Mouse (Mus musculus): ENCODE results near the gene Lrrk1.

Gene Lrrk1

DNA sequence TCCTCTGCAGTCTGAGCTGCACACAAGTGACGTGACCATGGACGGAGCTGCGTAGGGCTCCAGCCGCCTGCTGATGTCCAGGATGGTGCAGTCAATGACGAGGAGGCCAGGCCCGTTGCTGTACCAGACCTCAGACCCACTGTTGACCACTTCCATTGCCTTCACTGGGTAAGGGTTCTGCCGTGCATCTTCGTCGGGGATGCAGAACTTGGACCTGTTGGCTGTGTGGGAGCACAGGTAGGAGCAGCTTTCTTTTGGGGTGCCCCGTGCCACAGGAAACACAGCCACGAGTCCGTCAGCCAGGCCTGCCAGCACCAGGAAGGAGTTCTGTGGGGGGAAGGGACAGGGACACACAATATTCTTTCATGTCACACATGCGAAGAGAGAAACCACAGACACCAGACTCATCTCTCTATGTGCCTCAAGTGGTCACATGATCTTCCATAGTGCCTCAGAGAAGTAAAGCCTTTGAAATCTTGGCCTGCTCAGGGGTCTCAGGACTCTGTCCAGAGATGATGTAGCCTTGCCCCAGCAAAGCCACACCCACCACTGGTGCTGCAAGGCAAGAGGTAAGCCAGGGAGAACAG, 125.5 kb downstream of the Lrrk1 start:
- in situ Hi-C loops (cut with MboI; ENCODE audit: unreplicated experiment in 2 of 2) = no loop called here

GRCm38 (mm10) chr7:66260763-66261390, 127.3 kb downstream of the Lrrk1 start:
- in situ Hi-C loops (cut with MboI; ENCODE audit: unreplicated experiment in 2 of 2) = no loop called here

DNA sequence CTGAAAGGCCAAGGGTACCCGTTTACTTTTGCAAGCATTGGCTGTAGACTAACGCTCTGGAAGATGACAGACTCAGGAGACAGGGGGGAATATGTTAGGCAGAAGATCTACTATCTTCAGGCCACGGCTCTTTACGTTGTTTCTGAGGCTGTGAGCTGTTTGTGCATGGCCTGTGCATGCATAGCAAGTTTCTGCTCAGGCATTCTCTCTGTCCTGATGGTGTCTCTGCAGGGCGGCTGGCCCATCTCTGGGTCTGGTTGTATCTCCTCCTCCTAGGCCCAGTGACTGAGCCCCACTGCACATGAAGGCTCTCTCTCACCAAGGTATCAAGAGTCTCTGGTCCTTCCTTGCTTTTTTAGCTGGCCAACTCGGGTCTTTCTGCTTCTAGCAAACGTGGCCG, 127.9 kb downstream of the Lrrk1 start:
- in situ Hi-C loops (cut with MboI; ENCODE audit: unreplicated experiment in 2 of 2) = no loop called here

- in situ Hi-C loops (cut with MboI; ENCODE audit: unreplicated experiment in 2 of 2) = loop anchor here (5.0 kb wide), 1 partner anchor 38 kb away; no protein-coding TSS in a partner anchor
Measured at GRCm38 (mm10) chr7:66259436-66260206, 128.5 kb downstream of the Lrrk1 start.

- in situ Hi-C loops (cut with MboI; ENCODE audit: unreplicated experiment in 2 of 2) = loop anchor here (5.0 kb wide), 1 partner anchor 38 kb away; no protein-coding TSS in a partner anchor
Measured at GRCm38 (mm10) chr7:66258997-66259396, 129.2 kb downstream of the Lrrk1 start.

DNA sequence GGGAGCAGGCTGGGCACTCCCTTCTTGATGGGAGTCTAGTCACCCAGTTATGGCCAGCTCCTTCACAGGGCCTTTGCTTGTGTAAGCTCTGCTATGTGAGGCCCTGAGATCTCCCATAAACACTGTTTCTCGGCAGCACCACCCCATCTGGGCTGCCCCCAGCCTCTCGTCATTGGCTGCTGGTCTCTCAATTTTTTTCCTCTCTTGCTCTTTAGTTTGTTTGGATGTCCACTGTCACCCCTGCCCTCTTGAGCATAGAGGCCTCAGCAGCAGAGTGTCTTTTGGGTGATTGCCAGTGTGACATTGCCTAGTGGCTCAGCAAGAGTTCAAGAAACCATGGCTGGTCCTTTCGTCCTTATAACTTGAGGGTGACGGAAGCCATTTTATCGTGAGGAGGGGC, 130.9 kb downstream of the Lrrk1 start:
- in situ Hi-C loops (cut with MboI; ENCODE audit: unreplicated experiment in 2 of 2) = loop anchor here (5.0 kb wide), 1 partner anchor 40 kb away; no protein-coding TSS in a partner anchor

GRCm38 (mm10) chr7:66256441-66256840, 131.7 kb downstream of the Lrrk1 start:
- in situ Hi-C loops (cut with MboI; ENCODE audit: unreplicated experiment in 2 of 2) = loop anchor here (5.0 kb wide), 1 partner anchor 41 kb away; no protein-coding TSS in a partner anchor

GRCm38 (mm10) chr7:66254993-66255392, 133.2 kb downstream of the Lrrk1 start:
- in situ Hi-C loops (cut with MboI; ENCODE audit: unreplicated experiment in 2 of 2) = loop anchor here (5.0 kb wide), 2 partner anchors 42 to 148 kb away; partner anchors contain the start of gene Chsy1 (in 1 of the 2)

- in situ Hi-C loops (cut with MboI; ENCODE audit: unreplicated experiment in 2 of 2) = loop anchor here in 1 of 2 experiments (5.0 kb wide), 1 partner anchor 147 kb away; the partner anchor contains the start of gene Chsy1
Measured at GRCm38 (mm10) chr7:66253975-66254651, 134.0 kb downstream of the Lrrk1 start.

DNA sequence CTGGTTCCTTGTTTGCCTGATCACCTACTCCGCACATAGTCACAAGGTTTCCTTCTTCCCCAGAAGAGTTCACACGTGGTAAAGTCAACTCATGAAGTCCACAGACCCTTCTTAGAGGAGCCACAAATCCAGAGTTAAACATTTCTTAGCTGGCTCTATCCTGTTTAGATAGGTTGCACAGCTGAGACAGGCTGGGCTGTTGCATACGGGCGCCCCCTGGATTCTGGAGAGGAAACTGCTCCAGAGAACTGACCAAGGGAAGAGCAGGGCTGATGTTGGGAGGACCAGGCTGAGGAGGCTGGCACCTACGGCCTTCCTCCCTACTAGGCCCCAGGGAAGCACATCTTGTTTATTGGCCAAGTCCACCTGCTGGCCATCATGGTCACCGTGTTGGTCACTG, 138.1 kb downstream of the Lrrk1 start:
- in situ Hi-C loops (cut with MboI; ENCODE audit: unreplicated experiment in 2 of 2) = loop anchor here in 1 of 2 experiments (5.0 kb wide), 1 partner anchor 143 kb away; the partner anchor contains the start of gene Chsy1

- in situ Hi-C loops (cut with MboI; ENCODE audit: unreplicated experiment in 2 of 2) = loop anchor here in 1 of 2 experiments (5.0 kb wide), 2 partner anchors 52 to 137 kb away; no protein-coding TSS in a partner anchor
Measured at GRCm38 (mm10) chr7:66249426-66249825, 138.7 kb downstream of the Lrrk1 start.

DNA sequence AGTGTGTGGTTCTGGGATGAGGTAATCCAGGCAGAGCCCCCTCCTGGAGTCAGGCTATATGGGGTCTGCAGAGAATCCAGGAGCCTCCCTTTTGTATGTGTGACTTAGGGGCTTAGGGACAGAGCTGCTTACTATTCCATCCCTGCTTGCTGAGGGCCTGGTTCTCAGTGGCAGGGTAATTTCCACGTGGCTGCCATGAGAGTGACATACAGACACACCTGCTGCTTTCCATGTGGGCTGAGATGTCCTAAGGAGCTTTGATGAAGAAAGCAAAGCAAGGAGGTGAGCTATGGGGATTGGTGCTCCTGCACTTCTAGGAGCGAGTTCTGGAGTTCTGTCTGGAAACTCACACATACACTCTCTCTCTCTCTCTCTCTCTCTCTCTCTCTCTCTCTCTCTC, 139.1 kb downstream of the Lrrk1 start:
- in situ Hi-C loops (cut with MboI; ENCODE audit: unreplicated experiment in 2 of 2) = loop anchor here in 1 of 2 experiments (5.0 kb wide), 2 partner anchors 52 to 137 kb away; no protein-coding TSS in a partner anchor

GRCm38 (mm10) chr7:66248270-66248669, 139.9 kb downstream of the Lrrk1 start:
- in situ Hi-C loops (cut with MboI; ENCODE audit: unreplicated experiment in 2 of 2) = loop anchor here in 1 of 2 experiments (5.0 kb wide), 2 partner anchors 51 to 136 kb away; no protein-coding TSS in a partner anchor

DNA sequence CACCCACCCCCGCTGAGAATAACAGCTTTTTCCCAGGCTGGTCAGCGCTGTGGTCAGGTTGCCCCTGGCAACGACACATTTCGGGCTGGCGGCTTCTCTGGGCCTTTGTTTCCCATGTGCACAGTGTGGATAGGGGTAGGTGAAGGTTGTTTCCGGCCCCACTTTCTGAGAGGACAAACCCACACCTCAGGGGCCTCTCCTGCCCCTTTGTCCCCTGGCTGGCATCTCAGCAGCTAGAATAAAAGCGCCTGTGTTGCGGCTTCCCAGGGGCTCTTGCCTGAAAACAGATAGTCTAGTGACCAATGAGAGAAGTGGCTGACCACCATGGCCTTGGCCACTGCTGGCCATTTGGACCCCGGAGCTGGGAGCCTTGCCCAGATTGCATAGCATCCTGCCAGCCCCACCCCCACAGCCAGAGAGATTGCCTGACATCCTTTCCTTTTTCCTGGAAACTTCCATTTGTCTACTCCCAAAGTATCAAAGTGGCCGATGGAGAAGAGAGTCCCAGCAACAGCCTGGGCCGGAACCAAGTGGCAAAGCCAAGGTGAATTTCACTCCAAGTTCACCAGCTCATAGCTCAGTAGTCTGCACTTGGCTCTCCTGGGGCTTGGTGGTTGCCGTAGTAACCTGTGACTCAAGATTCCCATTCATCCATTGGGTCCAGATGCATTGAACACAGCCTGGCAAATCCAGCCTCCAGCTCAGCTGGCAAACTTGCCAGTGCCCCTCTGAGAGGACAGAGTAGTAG, 140.7 kb downstream of the Lrrk1 start:
- in situ Hi-C loops (cut with MboI; ENCODE audit: unreplicated experiment in 2 of 2) = loop anchor here in 1 of 2 experiments (5.0 kb wide), 2 partner anchors 50 to 135 kb away; no protein-coding TSS in a partner anchor

GRCm38 (mm10) chr7:66246716-66247235, 141.4 kb downstream of the Lrrk1 start:
- in situ Hi-C loops (cut with MboI; ENCODE audit: unreplicated experiment in 2 of 2) = loop anchor here in 1 of 2 experiments (5.0 kb wide), 2 partner anchors 49 to 134 kb away; no protein-coding TSS in a partner anchor

DNA sequence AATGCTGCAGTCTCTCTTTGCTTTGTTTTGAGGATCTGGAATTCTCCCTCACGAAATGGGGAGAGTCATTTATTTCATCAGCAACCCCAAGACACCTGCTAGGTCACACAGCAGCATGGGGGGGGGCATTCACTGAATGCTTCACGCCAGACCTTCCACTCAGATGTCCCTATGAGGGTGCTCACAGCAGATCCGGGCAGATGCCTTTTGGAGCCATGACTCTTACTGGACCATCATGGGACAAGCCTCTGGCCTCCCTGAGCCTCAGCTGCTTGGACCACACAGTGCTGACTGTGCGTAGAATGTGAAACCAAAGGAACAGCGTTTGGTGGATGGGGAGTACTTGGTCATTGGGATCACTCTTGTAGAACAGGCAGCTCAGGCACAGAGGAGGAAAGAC, 142.5 kb downstream of the Lrrk1 start:
- in situ Hi-C loops (cut with MboI; ENCODE audit: unreplicated experiment in 2 of 2) = loop anchor here in 1 of 2 experiments (5.0 kb wide), 2 partner anchors 48 to 133 kb away; no protein-coding TSS in a partner anchor

DNA sequence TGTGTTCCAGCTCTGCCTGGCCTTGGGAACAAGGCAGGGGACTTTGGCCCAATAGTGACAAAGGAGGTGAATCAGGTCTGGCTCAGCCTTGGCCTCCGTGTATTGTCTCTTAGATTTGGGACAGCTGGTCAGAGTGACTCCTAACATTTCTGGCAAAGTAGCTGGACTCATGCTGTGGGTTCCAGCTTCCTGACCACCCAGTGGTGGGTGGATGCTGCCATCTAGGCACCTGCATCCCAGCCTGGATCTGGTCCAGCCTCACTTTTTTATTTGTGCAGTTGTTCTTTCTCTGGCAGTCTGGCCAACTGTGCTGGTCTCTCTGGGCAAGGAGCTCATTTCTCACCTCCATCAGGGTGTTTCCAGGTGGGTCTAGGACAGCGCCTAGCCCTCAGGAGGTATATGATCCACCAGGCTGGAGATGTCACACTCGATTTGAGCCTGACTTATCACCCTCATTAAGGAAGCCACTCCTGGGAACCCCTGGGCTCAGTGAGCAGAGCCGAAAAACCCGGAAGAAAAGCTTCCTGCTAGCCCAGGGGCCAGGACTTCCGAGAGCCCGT, 144.3 kb downstream of the Lrrk1 start:
- in situ Hi-C loops (cut with MboI; ENCODE audit: unreplicated experiment in 2 of 2) = loop anchor here in 1 of 2 experiments (5.0 kb wide), 1 partner anchor 42 kb away; no protein-coding TSS in a partner anchor

DNA sequence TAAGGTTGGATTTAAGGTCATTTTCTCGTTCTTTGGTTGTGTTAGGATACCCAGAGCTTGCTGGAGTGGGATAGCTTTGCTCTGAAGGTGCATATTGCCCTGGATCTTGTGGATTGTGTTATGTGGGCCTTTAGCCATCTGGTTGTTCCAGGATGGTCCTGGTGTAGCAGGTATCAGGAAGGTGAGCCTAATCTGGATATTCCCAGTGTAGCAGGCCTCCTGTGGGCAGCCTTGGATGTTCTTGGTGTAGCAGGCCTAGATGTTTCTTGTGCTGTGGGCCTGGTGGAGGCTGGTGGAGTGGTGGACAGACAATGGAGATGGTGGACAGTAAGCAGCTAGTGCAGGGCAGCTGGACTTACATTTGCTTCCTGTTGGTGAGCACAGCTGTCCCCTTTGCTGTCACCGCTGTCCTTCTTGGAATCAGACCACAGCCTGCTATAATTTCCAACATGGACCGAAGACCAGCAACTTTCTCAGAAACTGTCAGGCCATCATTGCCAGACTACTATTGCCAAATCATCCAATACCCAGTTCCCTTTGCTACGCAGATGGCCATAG, 146.2 kb downstream of the Lrrk1 start:
- in situ Hi-C loops (cut with MboI; ENCODE audit: unreplicated experiment in 2 of 2) = loop anchor here in 1 of 2 experiments (5.0 kb wide), 1 partner anchor 40 kb away; no protein-coding TSS in a partner anchor

Data from v-Abl transformed pro-B cells (cell line).